Mouse (Mus musculus): ENCODE measurements around the gene Pom121.
"Not testable (repeated sequence)": the region's sequence is repeated elsewhere in the genome, so short reads cannot be mapped to it uniquely, and the experiment has no call there.

Gene Pom121

DNA sequence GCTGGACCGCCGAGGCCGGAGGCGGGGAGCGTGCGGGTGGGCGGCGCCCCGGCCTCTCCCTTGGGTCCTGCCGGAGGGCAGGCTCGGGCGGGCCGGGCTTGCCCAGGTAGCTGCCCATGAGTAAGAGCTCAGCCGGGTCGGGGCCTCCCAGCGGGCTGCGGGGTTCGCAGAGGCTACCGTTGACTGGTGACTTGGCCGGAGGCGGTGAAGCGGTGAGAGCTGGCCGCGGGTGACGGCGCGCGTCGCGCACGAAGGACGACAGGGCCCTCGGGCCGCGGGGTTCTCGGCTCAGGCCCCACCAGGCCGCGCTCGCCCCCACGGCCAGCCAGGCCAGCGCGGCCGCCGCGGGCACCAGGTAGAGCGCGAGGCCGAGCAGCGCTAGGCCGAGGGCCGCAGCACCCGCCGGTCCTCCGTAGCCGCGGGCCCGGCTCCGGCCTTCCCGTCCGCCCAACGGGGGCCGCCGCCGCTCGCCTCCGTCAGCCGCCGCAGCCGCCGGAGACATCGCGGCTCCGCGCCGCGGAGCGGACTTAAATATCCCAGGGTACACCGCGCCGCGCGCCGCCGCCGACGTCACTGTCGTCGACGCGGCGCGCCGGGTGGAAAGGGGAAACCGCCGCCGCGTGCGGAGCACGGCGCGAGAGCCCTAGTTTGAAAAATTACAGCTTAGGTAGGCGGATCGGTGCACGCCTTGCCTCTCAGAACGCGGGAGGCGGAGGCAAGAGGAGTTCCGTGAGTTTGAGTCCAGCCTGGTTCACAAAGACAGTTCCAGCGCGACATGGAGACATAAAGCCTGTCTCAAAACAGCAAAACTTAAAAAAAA, at the start of gene Pom121:
Pom121 (minus strand) TSS at position 543 of the 820 bp plus-strand sequence.
- DNase-seq (ENCODE audit: low spot score) = peak; percentile 75

DNA sequence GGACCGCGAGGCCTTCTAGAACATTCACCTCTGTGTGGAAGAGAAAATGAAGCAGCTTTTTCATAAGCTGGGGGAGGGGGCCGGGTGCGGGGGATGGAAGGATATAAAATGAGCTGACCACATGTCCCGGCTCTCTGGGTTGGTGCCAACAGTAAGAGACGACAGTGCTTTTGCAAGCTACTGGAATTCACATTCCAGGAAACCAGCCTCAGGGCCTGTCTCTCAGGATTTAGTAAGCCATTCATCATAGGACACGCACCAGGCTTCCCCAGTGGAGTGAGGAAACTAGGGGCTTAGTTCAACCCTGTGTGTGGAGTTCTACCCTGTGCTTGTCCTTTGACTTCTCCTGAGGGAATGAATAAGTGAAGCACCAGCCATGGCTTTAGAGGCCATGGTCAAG, 48.1 kb upstream of the Pom121 start:
- no peak for DNase-seq (ENCODE audit: low spot score)

- no peak for DNase-seq (ENCODE audit: low spot score)
Measured at GRCm38 (mm10) chr5:135435039-135435438, 40.7 kb upstream of the Pom121 start.

DNA sequence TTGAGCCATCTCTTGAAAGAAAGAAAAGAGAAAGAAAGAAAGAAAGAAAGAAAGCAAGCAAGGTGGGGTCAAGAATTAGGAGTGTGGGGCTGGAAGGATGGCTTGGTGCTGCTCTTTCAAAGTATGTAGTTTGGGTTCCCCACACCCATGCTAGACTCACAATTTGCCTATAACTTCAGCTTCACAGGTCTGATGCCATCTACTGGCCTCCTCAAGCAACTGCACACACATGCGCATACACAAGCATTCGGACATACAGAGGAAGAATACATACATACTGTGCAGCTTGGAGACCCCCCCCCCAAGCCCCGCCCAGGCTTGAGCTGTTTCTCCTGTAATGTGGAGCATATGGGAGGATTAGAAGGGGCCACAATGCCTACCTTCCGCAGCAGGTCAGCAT, 39.5 kb upstream of the Pom121 start:
- no peak for DNase-seq (ENCODE audit: low spot score)

DNA sequence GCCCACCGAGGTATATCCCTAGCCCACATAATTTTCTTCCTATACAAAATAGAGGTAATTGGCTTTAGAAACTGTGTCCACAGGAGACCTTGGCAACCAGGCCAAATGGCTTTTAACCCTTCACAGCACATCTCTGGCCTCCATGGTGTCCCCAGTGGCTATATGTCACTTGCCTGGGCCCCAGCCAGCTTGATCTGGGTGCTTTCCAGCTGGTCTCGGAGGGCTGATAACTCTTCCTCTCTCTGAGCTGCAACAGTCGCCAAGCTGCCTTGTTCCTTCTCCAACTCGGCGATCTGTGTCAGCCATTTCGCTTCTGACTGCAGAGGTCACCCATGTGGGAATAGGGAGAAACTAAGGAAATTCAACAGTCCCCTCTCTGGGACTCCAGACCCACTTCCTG, 36.8 kb upstream of the Pom121 start:
- DNase-seq (ENCODE audit: low spot score) = no peak

DNA sequence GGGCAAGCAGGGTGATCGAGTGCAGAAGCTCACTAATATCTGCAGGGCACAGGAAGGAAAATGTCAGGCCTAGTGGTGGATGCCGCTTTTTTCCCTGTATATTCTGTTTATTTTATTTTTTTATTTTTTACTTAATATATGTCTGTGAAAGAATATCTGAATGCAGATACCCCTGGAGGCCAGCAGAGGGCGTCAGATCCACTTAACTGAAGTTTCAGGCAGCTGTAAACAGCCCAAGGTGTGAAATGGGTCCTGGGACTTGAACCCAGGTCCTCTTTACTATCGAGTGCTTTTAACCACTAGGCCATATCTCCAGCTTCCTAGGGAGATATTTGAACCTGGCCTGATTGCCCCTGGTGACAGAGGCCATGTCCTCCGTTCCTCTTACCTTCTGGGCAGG, 34.4 kb upstream of the Pom121 start:
- no peak for DNase-seq (ENCODE audit: low spot score)

- DNase-seq (ENCODE audit: low spot score) = no peak
Measured at GRCm38 (mm10) chr5:135410266-135410665, 15.9 kb upstream of the Pom121 start.

DNA sequence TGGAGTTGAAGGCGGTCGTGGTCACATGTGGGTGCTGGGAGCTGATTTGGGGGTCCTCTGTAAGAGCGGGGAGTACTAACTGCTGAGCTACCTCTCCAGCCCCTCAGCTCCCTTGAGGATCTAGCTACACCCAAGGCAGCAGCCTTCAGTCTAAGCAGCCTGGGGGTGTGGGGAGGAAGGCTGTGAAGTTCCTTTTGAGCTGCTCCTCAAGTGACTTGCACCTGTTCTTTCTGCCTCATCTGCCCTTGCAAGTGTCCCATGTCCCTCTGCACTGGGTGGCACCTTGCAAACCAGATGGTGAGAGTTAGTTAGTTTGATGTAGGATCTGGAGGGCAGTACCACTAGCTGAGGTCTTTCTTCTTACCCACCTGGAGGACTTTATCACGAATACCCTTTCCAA, 13.8 kb upstream of the Pom121 start:
- no peak for DNase-seq (ENCODE audit: low spot score)

- no peak for DNase-seq (ENCODE audit: low spot score)
Measured at GRCm38 (mm10) chr5:135405437-135405836, 11.1 kb upstream of the Pom121 start.

DNA sequence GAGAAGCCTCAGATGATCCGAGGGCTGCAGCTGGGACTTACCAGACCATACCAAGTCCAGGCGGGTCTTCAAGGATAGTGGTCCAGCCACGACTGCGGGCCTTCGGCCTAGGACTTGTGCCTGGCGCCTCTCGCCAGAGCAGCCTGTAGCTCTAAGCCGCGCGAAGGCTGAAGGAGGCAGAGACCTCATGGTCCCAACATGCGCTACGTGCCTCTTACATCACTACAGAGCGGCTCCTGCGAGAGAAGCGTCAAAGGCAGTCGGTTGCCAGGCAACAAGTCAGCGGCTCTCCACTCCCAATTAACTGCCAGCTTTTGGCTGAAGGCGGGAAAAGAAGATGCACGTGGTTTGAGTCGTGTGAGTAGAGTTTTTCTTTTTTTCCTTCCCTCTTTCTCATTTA, 10.3 kb upstream of the Pom121 start:
- DNase-seq (ENCODE audit: low spot score) = no peak

DNA sequence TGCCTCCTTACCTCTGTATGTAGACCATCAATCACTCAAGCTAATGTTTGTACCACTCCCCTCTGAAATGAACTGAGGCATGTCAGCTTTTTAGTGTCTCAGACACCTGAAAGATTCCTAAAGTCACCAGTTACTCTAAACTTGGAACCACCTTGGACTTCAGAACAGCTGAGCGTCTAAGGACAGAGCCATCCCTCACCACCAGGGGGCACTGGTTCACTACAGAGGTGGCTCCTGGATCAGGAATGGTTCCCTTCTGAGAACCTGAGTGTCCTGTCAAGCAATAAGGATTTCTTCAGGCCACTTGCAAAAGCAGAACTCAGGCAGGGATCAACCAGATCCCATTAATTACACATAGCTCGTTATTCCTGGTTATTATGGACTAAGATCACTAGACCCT, 5.9 kb upstream of the Pom121 start:
- DNase-seq (ENCODE audit: low spot score) = peak; percentile 51

DNA sequence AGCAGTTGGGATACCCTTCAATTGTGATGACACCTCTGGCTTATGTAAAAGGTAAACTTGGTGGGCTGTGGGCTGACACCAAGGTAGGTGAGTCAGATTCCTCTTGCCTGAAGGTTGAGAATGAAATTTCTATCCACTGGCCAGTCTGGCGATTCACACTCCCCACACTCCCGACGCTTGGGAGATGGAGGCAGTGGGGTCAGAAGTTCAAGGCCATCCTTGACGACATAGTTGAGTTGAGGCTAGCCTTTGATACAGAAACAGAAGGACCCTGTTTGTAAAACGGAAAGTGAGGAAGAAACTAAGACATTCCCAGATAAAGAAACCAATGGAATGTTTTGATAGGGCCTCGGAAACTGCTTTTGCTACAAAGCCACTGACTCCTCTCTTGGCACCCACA, 5.0 kb upstream of the Pom121 start:
- no peak for DNase-seq (ENCODE audit: low spot score)

DNA sequence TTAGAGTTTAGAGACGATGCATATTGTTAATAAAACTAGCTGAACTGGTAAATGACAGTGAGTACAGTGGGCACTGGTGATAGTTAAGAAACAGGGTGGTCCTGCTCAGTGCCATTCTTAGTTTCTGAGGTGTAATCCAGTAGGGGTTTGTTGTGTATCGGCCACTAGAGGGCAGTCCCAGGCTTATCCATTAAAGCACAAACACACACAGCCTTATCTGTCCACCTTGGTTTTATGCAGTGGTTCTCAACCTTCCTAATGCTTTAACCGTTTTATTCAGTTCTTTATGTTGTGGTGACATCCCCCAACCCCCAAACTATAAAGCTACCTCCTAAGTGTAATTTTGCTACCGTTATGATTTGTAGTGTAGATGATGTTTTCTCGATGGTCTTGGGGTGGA, 1.5 kb upstream of the Pom121 start:
- peak; percentile 13 for DNase-seq (ENCODE audit: low spot score)

DNA sequence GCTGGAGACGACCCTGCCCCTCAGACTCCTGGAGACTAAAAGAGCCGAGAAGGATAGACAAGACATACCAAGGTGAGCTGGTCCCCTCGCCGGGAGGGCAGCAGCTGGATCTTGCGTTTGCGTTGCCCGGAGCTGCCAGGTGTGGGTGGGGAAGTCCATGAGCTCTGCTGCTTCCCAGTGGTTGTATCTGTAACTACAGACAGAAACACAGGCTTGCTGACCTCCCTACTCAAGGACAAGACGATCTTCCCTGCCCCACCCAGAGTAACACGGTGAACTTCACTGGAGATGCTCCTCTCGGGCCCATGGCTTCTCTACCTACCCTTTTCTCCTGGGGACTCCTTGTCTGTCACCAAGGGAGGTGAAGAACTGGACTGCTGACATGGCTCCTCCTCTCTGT, 10.6 kb downstream of the Pom121 start:
- no peak for DNase-seq (ENCODE audit: low spot score)

GRCm38 (mm10) chr5:135382746-135383145, 11.6 kb downstream of the Pom121 start:
- DNase-seq (ENCODE audit: low spot score) = no peak

- no peak for DNase-seq (ENCODE audit: low spot score)
Measured at GRCm38 (mm10) chr5:135381356-135381925, 12.9 kb downstream of the Pom121 start.

GRCm38 (mm10) chr5:135380681-135381080, 13.7 kb downstream of the Pom121 start:
- no peak for DNase-seq (ENCODE audit: low spot score)

DNA sequence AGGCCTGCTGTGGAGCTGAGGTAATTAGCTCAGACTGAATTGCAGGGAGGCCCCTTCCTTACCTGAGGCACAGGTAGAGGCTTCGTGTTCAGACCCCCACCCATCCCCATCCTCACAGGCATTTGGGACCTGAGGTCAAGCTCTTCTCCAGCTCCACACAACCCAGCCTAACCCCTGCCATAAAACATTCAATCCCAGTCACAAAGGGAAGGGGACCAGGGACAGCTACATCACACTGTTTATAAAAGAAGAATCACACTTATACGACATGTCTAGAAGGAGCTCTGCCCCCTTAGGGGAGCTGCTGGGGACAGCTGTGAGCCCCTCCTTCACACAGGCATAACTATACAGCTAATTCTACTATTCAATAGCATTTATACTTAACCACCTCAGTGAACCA, 18.0 kb downstream of the Pom121 start:
- no peak for DNase-seq (ENCODE audit: low spot score)

- no peak for DNase-seq (ENCODE audit: low spot score)
Measured at GRCm38 (mm10) chr5:135375167-135375566, 19.2 kb downstream of the Pom121 start.

- no peak for DNase-seq (ENCODE audit: low spot score)
Measured at GRCm38 (mm10) chr5:135373601-135374000, 20.7 kb downstream of the Pom121 start.

DNA sequence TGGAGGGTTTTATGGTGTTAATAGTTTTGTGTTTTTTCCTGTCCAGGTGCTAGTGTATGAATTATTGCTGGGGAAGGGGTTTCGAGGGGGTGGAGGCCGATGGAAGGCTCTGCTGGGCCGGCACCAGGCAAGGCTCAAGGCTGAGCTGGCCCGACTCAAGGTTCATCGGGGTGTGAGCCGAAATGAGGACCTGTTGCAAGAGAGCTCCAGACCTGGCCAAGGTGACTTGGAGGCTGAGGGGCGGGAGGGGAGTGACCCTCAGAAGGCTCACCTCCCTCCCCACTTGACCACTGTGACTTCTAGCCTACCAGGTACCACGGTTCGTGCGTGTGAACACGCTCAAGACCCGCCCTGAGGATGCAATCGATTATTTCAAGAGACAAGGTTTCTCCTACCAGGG, 23.2 kb downstream of the Pom121 start:
- no peak for DNase-seq (ENCODE audit: low spot score)

GRCm38 (mm10) chr5:135369787-135370654, 24.3 kb downstream of the Pom121 start, which contains the start of gene Nsun5:
Gene Nsun5, plus strand, starts transcription at chr5:135369953.
- peak; percentile 95 for DNase-seq (ENCODE audit: low spot score)

- DNase-seq (ENCODE audit: low spot score) = not testable (repeated sequence)
Measured at GRCm38 (mm10) chr5:135369196-135369595, 25.1 kb downstream of the Pom121 start.

Measured in spleen, adult 12 weeks (tissue).